Mouse (Mus musculus) embryo, embryonic 10 days (tissue): ENCODE data around the gene 4930404N11Rik.

Experiments used
- DNase-seq: peaks from one replicate; pipeline ENCODE4 v3.0.0-alpha.2; 2015; ENCODE audit warnings: low spot score

Gene 4930404N11Rik

DNA sequence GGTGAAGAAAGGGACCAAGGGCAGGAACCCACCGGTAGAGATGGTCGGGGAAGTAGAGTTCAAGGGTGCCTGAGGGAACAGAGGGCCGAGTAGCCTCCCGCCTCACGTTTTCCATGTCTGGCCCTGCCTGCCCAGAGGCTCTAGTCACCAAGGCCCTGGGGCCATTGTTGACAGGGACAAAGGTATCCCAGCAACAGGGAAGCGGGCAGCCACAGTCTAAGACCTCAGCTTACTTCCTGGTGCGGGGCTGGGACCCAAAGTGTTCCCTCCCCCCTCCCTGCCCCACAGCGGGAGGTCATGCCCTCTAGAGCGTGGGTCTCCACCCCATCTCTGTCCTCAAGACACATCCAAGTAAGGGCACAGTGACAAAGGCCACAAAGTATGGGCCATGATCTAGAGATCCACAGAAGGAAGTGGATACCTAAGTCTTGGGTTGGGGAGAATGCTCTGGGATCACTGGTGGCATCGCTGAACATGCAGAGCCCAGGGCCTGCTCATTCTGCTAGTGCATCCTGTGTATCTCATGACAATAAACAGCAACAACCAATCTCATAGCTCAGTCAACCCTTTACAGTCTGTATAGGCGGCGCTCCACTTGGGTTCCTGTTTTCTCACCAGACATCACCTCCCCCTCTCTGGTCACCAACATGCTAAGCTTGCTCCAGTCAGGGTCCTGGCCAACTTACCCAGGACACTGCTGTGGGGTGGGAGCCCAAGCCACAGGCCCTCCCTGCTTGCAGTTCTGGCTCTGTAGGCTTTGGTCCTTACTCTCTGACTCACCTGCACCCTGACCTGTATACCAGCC, at the start of gene 4930404N11Rik:
TSS of gene 4930404N11Rik (minus strand) at position 145 of the 805 bp plus-strand sequence.
- DNase-seq: peak; percentile 85

DNA sequence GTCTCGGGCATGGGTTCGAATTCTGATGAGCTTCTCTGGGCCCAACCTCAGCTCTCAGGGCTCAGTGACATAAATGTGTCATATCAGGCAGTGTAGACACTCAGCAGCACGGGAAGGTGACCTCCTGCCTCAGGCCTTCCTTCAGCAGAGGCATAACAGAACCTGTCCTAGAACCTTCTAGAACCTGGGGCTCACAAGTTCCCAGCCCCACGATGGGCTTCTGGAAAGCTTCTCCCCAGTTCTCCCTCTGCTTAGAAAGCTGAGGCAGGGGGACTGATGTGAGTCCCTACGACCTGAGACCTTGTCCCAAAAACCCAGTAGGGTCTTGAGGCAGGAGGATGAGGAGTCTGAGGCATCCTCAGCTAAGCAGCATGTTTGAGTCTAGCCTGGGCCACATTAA, 49.5 kb upstream of the 4930404N11Rik start:
- DNase-seq: no peak

DNA sequence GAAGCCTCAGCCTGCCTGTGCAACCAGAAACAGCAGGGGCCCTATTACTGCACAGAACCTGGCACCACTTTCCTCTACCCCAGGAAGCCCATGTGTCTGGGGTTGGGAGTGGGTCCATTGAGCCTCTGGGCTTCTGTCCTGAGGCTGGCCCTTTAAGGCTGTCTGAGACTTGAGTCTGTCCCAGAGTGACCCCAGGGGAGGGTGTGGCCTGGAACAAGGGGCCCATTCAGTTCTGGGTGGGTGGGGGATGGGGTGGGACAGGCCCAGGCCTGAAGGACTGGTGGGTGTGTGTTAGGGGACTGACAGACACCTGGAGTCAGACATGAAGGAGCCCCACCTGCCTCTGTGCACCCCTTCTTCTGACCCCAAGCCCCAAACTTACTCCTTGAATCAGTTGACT, 49.1 kb upstream of the 4930404N11Rik start:
- DNase-seq: no peak

DNA sequence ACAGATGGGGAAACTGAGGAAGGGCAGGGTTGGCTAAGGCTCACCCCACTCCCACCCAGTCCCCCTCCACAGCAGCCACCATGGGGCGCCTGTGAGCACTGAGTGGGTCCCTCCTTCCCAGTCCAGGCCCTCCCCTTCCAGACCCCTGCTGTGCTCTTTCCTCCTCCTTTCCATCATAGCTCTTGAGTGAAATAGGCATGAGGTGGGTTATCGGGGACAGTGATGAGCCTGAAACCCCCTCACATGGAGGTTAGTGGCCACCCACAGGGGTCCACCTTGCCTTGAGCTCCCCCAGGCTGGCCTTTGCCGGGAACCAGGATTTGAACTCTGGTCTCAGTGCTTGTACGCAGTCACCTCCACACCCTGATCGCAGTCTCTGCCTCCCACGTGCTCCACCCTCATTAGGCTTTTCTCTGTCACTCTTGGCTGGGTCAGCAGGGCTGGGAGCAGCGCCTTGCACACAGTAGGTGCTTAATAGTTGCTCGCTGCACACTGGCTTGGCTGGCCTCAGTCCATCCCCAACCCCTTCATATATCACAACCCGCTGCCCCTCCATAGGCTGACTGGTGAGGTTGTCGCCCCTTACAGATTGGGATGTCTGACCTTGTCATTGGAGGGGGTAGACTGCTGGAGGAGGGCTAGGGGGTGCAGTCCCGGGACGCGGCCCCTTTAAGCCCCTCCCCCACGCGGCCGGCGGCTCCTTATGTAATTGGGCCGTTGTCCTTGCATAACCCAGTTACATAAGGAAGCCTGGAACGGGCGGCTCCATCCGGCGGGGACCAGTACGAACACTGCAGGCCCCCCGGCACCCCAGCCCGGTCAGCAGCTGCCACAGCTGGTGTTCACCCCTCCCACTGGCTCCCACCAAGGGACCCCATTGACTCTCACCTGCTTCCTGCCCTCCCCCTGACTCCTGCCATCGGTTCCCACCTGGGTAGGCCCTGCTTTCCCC, 48.0 kb upstream of the 4930404N11Rik start:
- DNase-seq: no peak

DNA sequence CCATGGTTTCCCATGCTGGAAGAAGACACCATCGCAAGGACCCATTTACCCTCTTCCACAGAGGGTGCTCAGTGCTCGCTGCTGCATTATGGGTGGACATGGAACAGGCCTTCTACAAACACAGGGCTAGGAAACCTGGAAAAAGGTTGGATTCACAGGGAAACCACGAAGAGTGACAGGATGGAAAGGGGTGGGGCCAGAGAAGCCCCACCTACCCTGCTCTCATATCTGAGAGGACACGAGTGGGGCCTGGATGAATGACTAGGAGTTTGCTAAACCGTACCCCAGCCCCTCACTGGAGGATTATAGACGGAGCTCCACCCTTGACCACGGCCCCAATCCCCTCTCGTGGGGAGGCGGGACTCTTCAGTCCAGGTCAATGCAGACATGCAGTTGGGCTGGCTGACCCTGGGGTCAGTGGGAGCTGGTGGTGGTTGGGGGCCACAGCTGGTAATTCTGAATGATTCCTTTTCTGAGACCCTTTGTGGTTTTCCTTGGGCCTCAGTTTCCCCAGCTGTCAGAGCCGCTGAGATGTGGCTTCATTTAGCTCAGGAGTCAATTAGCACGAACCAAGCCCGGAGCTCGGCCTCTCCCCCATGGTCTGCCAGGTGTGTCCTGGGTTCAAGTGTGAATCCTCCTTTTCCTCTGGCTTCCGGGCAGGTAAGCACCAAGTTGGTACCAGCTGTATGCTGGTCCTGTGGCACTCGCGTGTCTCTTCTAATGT, 47.1 kb upstream of the 4930404N11Rik start:
- no peak for DNase-seq

DNA sequence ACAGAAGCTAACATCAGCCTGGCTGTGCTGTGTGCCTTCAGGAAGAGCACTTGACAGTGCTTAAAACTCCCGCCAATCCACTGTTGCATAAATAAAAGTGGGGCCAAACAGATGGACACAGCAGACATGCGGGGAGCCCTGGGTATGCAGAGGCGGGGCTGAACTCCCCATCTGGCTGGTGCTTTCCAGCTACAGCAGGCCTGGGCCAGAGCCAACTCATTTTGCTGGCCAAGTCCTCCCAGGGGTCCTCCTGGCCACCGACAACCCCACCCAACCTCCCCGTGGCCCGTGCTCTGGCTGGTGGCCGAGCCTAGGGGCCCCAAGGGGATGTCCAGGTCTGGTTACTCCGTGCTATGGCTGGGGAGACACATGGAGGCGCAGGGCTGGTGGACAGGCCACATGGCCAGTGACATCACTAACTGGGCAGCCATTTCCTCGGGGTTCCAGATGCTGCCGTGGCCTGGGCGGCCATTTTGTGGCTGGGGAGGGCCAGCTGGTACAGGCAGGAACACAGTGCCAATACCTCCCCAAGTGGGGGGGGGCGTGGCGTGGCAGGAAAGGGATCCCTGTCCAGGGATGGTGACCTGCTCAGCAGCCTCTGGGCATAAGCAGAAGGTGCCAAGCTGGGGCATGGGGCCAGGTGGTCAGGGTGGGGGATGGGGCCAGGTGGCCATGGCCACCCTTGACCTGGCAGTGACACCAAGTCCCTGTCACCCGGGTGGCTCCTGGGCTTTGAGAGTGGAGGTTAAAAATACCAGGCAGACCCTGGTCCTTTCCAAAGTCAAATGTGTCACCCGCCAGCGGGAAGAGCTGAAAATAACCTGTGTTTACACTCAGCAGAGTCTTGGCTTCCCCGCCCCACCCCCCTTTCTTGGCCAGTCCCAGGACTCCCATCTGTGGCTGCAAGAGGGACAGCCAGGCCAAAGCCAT, 46.1 kb upstream of the 4930404N11Rik start:
- DNase-seq: no peak

DNA sequence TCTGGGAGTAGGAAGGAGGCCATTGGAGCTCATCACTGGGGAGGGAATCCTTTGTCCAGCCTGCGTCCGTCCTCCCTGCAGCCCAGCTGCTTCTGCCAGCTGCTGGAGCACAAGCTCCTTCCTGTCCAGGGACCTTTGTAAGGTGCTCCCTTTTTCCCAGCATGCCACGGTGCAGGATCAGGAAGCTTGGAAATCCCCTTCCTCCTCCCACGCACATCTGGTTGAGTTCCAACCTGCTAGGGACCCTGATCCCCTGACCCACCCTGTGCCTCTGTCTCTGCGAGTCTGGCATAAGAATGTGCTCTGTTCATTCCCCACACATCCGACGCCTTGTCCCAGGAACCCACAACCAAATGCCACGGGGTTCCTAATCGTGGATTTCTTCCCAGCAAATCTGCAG, 45.4 kb upstream of the 4930404N11Rik start:
- DNase-seq: no peak

DNA sequence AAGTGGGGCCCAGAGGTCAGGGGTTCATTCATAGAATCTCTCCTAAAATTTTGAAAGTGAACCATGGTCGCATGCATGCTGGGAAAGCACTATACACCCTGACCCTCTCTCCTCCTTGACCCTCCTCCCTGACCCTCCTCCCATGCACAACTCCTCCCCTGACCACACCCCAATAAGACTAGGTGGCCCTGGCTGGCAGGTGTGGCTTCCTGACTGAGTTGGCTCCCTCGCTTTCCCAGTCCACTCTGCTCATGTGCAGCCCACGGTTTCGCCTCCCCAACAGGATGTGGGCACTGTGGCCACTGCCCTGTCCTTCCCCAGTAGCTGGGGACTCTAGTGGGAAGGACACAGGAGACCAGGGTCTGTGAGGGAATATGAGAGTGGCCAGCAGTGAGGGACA, 44.7 kb upstream of the 4930404N11Rik start:
- no peak for DNase-seq

DNA sequence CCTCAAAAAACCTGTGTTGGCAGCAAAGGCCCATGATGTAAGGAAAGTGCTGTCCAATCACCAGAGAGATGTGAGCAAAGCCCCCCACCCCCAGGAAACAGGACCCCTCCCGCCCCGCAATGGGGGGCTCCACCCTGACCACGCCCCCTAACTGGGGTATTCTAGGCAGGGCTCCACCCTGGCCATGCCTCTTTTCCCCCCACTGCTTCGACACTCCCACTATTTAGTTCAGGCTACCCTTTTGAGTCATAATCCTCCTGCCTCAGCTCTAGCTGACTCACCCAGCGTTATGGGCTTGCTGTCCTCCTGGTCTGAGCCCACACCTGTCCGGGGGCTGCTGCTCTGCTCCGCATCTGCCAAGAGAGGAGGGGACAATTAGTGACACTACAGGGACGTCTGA, 43.7 kb upstream of the 4930404N11Rik start:
- peak; percentile 48 for DNase-seq

DNA sequence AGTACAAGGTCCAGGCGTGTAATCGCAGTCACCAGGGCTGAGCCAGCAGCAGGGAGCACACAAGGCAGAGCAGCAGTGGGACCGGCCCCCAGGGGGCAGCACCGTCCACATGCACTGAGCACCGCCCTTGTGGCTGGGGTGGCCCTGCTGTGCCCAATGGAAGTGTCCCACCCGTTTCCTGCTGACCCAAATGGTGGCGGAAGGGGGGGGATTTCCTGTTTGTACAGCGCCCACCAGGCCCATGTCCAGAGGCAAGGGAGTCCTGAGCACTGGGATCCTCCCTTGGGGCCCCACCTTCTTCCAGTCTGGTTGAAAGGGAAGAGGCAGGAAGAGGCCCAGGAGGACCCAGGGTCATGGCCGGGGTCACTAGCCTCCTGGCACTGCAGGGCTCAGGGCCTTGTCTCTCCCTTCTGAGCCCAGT, 43.3 kb upstream of the 4930404N11Rik start:
- DNase-seq: peak; percentile 90

DNA sequence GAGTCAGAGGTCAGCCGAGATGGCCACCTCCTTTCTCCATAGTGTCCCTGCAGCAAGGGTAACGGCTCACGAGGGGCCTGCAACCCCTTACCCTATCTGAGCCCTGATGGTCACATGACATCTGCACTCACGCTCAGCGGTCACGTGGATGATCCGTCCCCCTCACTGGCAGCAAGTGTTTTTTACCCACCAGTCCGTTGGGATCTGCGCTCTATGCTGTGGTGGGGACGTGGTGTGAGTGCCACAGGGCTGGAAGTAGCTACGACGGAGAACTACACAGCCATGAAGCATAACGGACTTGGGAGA, 42.8 kb upstream of the 4930404N11Rik start:
- no peak for DNase-seq

DNA sequence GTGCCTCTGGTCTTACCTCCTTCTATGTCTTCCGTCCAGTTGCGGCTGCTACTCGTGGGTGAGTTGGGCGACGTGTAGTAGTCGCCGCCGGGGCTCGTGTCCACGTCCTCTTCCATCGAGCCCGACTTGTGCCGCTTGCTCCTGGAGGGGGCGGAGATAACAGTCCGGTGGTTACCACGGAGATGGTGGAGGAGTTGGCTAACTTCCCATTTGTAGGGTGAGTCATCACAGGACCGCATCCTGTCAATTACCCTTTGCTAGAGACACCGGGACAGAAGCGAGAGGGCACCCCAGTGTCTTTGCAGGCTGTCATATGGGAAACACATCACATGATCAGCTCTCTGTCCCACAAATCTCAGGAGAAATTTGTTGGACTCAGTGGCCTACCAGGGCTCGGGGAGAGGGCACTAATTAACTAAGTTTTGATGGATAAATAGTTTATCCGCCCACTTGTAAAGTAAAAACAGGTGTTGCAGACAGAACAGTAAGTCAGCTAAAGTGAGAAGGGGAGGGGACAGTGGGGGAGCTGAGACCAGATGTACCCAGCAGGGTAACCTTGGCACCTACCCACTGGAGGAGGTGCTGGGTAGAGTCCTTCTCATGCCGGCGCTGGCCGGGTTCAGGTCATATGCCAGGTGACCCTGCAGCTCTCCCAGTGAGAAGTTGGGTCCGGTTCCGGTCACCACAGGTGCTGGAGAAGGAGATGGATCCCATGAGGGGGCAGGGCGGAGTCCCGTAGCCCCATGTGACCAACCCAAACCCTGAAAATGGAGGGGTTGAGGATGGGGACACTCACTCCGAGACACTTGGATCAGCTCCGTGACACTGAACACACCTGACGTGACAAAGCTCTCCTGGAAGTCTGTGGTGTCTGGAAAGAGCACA, 42.2 kb upstream of the 4930404N11Rik start:
- DNase-seq: peak; percentile 73

DNA sequence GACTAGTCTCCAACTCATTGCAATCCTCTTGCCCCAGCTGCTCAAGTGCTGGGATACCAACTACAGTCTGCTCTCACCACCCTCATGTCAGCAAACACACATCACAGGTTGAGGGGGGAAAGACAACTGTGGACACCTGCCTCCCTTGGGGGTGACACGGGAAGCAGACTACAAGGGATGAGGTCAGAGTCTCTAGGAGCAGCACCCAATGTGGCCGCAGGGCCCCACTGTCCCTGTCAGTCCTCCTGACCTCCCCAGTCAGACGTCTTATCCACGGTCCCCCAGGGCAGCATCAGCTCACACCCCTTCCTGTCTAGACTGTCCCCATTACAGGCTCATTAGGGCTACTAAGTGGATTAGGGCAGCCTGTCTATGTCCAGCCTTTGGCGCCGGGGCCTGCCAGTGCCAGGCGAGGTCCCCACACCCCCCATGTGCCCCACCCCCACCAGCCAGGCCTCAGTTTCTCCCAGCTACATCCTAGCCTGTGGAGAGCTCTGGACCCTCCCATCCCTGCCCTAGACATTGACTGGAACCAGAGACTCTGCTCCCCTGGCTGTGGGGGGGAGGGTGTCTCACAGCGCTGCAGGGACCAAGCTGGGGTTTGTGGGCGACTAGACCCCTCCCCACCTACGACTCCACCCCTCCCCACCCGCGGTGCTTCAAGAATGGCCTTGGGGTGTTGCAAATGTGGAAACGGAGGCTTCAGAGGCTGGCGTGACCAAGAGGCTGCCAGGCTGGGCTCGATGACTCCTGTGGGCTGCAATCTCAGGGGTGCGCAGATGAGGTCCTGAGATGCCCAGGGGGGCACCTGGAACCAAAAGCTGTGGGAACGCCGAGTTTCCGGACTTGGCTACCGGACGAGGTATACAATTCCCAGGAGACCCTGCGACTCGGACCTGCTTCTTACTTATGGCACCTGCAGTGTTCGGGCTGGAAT, 41.2 kb upstream of the 4930404N11Rik start:
- DNase-seq: no peak

DNA sequence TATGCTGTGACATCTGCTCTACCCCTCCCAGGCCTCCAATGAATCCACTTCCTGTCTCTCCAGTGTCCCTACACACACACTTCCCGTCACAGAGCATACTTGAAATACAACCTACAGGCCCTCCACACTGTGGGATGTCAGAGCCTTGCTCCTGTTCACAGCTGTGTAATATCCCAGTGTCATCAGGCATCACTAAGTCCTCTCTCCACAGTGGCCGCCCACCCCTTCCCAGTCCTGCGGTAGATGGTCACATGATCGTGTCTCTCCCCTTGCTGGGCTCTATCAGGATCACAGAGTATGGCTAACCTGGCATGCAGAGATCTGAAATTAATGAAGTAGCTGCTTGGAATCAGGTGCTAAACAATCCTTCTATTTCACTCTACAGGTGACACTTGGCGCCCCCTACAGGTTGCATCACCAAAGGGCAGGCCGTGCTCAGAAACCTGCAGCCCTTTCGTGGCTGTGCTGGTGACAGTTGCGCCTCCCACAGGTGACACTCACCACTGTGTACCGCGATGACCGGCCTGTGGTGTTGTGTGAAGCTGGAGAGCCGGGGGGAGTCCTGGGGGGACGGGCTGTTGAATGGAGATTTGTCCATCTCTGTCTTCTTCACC, 40.1 kb upstream of the 4930404N11Rik start:
- DNase-seq: no peak

DNA sequence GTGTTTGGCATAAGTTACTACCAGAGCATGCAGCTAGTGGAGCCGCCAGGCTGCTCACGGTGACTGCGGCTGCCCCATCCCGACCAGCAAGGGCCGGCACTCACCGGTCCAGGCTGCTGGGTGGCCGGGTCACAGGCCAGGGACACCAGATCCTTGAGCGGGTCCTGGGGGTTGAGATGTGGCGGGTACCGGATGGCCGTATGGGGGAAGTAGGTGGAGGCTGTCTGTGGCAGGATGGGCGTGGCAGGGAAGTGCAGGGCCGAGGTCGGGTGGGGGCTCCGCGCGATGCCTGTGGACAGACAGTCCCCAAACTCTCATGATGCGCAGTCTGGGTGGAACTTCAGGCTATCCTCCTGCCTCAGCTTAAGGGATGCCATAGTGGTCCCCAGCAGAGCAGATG, 39.1 kb upstream of the 4930404N11Rik start:
- DNase-seq: no peak

DNA sequence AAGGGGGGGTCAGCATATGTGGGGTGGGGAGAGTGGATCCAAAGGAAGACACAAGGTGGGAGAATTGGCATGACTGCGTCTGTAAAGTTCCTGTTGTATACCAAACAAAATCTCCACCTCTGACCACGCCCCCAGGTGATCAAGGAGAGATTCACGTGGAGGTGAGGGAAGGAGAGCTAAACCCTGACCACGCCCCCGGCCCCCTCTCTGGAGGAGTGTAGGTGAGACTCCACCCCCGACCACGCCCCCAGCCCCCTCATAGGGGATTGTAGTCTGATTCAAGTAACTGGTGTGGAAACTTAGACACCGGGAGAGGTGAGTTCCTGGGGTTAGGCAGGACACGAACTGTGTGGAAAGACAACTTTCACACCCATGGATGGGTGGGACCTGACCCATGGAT, 38.5 kb upstream of the 4930404N11Rik start:
- DNase-seq: no peak

DNA sequence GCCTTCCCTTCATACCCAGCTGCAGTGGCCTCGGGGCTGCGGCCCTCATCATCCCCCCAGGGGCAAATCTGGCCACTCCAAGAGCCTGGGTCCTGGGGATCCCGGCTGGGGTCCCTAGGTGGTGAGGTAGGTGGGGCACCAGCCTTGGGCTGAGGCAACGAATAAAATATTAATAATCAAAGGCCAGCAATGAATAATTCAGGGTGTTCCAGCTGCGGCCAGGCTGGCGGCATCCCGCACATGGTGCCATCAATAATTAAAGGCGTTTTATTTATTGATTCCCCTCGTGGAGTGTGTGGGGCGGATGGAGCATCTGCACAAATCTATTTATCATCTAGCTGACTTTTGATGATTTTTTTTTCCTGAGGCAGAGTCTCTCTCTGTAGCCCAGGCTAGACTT, 37.9 kb upstream of the 4930404N11Rik start:
- DNase-seq: no peak

DNA sequence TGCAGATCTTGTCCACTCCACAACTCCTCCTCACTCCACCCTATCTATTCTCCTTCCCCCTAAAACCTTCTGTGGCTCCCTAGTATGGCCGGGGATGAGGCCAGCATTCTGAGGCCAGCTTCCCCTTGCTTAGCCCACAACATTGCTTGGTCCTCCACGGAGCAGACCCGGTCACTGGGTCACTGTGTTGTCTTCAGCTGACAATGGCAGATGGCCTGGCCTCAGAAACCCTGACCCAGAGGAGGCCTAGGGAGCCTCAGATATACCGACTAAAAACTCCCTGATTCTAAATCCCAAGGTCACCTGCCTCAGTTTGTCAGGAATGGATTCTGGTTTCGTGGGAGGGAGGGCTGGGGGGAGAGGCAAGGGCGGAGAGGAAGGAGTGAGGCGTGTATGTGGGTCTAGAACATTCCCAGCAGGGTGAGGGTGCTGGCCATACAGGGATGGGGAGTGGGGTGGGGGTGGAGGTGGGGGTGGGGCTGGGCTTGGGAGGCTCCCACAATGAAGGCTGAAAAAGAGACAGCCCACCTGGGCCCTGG, 36.7 kb upstream of the 4930404N11Rik start:
- DNase-seq: no peak
